Mouse (Mus musculus) liver, adult (tissue): Measurements from ENCODE around the gene Rapgef4.

Experiments used
- GATA4 ChIP-seq: IDR thresholded peaks from 2 replicates; pipeline ENCODE4 v1.6.1; 2014; ENCODE audit warnings: mild to moderate bottlenecking, low read length; ENCODE audit not compliant: insufficient replicate concordance

Rapgef4 gene

DNA sequence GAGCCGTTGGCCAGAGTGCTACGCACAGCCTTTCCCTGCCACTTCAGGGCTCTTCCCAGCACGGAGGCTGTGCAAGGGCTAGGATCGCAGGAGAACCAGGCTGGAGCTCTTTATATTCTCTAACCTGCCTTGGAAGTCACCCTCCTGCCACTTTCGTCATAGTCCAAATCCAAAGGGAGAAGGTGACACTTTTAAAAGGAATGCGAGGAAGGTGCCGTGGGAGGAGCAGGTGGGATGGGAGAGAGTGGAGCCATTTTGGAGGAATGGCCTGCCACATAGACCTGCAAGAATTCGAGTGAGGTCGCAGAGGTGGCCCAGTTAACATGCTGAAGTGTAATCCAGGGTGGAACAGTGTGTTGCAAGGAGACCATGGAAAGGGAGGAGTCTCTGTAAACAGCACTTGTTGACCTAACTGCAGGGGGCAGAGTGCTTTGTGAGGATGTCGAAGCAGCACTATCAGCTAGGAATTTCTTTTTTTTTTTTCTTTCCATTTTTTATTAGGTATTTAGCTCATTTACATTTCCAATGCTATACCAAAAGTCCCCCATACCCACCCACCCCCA, 94.0 kb downstream of the Rapgef4 start:
- TF ChIP-seq GATA4 = no peak

GRCm38 (mm10) chr2:72077490-72078139, 96.6 kb downstream of the Rapgef4 start:
- TF ChIP-seq GATA4 = no peak

DNA sequence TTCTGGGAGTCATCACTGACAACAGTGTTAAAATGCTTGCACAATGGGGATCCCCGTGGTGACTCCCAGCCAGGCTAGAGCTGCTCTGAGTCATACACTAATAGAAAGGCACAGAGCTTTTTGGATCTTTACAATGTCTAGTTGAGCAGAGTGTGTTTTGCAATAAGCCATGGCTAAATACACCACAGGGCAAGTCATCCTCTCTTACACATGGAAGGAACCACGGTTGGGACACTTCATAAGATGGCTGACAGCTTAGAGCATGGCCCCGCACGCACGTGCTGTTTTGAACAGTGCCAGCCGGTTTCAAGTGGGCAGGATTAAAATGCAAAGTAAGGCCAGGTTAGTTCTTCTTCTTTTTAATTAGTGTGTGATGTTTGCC, 97.1 kb downstream of the Rapgef4 start:
- no peak for TF ChIP-seq GATA4

GRCm38 (mm10) chr2:72079110-72079509, 98.1 kb downstream of the Rapgef4 start:
- TF ChIP-seq GATA4 = no peak

GRCm38 (mm10) chr2:72082846-72083245, 101.8 kb downstream of the Rapgef4 start:
- TF ChIP-seq GATA4 = no peak

- TF ChIP-seq GATA4 = no peak
Measured at GRCm38 (mm10) chr2:72088886-72089285, 107.8 kb downstream of the Rapgef4 start.

- no peak for TF ChIP-seq GATA4
Measured at GRCm38 (mm10) chr2:72090061-72090460, 109.0 kb downstream of the Rapgef4 start.

GRCm38 (mm10) chr2:72092046-72092445, 111.0 kb downstream of the Rapgef4 start:
- TF ChIP-seq GATA4 = no peak

DNA sequence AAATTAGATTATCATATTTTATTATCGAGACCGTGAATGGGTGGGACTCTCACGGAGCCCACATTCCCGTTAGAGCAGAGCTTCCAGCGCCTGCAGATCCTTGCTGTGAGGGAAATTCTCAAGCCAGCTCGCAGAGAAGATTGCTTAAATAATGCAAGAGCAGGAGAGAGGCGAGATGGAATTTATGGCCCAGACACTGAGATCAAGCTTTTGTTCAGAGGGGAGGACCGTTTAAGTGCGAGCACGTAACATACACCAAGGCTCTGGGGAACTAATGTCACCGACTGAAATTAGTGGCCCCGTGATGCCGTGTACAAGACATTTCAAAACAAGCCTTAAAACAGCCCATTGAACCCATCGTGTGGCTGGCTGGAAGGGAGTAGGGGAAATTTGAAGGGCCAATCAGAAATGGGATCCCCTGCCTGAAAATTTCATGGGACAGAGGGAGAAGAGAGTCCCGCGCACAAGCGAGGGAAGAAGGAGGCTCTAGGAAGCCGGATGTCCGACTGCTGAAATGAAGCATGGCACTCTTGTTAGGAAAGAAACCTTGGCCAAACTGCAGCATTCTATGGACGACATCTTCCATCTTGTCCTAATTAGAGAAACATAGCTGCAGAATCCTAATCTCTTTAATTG, 112.5 kb downstream of the Rapgef4 start:
- TF ChIP-seq GATA4 = no peak

DNA sequence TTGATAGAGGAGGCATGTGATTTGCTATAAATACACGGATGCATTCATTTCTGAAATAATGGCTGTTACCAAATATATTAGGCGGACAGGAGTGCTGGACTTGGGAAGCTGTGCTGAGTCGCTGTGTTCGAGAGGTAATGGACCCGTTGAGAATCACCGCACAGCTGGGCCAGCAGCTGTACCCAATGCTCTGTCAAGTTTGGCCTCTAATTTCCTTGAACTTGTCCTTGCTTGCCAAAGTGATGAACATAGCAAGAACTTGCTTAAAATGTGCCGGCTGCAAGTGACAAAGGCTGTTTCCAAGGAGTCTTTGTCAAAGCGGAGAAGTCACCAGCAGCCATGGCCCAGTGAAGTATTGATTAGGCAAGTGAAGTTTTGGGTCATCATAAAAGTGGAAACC, 113.0 kb downstream of the Rapgef4 start:
- TF ChIP-seq GATA4 = no peak

DNA sequence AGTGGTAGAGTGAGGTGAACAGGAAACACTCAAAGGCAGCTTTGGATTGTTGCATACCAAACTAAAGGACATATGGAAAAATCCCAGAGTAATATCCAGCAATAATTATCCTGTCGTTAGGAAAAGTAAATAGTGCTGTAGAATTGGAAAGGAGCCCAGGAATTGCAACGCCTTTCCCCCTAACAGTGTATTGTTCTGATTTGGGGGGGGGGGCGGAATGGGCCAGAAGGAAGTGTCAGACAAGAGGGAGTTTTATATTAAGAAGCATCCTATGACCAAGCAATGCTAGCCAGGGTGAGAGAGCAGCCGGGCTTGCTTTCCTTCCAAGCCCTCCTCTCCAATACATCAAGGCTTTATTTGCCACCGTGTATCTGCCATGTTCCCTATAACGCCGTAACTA, 113.4 kb downstream of the Rapgef4 start:
- no peak for TF ChIP-seq GATA4

- no peak for TF ChIP-seq GATA4
Measured at GRCm38 (mm10) chr2:72095002-72095401, 114.0 kb downstream of the Rapgef4 start.

GRCm38 (mm10) chr2:72096345-72096744, 115.3 kb downstream of the Rapgef4 start:
- TF ChIP-seq GATA4 = no peak

GRCm38 (mm10) chr2:72098366-72098765, 117.3 kb downstream of the Rapgef4 start:
- no peak for TF ChIP-seq GATA4

DNA sequence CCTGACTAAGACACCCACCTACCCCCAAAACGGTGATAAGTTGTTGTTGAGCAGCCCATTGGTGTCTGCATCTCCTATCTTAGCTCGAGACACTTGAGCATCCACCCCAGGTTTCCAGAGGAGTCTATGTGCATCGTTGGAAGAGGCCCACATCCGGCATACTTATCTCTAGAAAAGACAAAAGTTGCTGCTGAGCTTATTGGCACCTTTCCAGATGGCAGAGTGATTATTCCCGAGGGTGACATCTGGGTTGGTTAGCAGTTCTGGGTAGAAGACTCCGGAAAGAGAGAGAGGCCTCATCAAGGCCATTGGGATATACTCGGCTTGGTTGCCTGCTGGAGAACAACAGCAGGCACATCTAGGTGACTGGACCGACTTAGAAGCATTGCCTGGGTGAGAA, 123.6 kb downstream of the Rapgef4 start:
- TF ChIP-seq GATA4 = no peak

GRCm38 (mm10) chr2:72107525-72108180, 126.6 kb downstream of the Rapgef4 start:
- no peak for TF ChIP-seq GATA4
